In genomic region chr16:17244996-17245395, GRCm38 (mm10) we compare ENCODE assay signal across 24 mouse cellular contexts. TPM values are rescaled to one million over a fixed set of nuclear protein-coding genes. Genes with fewer than 3 reads are reported as not detected.
"Had no signal": no experiment of that assay in that cellular context is flagged by ENCODE, and none has a peak within 500 bp of the region (broad histone marks: within the 10 kb centered on the region; RNA-seq: fewer than 3 reads in every experiment).

No protein-coding gene starts in this region.

- H3K27me3 ChIP-seq: heart, embryonic 12.5 days; hindbrain, embryonic 12.5 days; intestine, embryonic 15.5 days; limb, embryonic 12.5 days; liver, embryonic 13.5 days; liver, embryonic 15.5 days had no signal

- DNase-seq: gastrocnemius, adult 2 months; gastrocnemius, postnatal 10 days; gastrocnemius, postnatal 25 days; heart, adult 18-20 months; heart, postnatal 10 days; heart, postnatal 4 days; kidney, adult 18-20 months; kidney, adult 8-10 months; kidney, postnatal 10 days; kidney, postnatal 25 days; kidney, postnatal 4 days; liver; liver, embryonic 13.5 days had no signal

- H3K9ac ChIP-seq: heart, embryonic 12.5 days; hindbrain, embryonic 12.5 days; hindbrain, embryonic 14.5 days; intestine, embryonic 15.5 days; limb, embryonic 12.5 days; liver, embryonic 13.5 days; liver, embryonic 15.5 days had no signal

- H3K36me3 ChIP-seq: heart, embryonic 10.5 days; heart, embryonic 12.5 days; hindbrain, embryonic 10.5 days; hindbrain, embryonic 12.5 days; intestine, embryonic 15.5 days; limb, embryonic 12.5 days; liver, embryonic 13.5 days; liver, embryonic 15.5 days had no signal

- H3K27ac ChIP-seq: gastrocnemius, adult 2 months; heart, embryonic 10.5 days; hindbrain, embryonic 10.5 days; hindbrain, embryonic 12.5 days; hindbrain, embryonic 14.5 days; intestine, embryonic 15.5 days; layer of hippocampus, adult 2 months; left cerebral cortex, adult 2 months; limb, embryonic 10.5 days; limb, embryonic 12.5 days; liver, embryonic 13.5 days; liver, embryonic 15.5 days had no signal

- H3K4me1 ChIP-seq: hindbrain, embryonic 12.5 days had no signal

- H3K9me3 ChIP-seq: heart, embryonic 10.5 days; heart, embryonic 12.5 days; hindbrain, embryonic 10.5 days; hindbrain, embryonic 12.5 days; intestine, embryonic 15.5 days; limb, embryonic 10.5 days; limb, embryonic 12.5 days; liver, embryonic 13.5 days; liver, embryonic 15.5 days had no signal

- H3K4me3 ChIP-seq: gastrocnemius, adult 2 months; heart, embryonic 10.5 days; heart, embryonic 12.5 days; hindbrain, embryonic 10.5 days; hindbrain, embryonic 12.5 days; intestine, embryonic 15.5 days; layer of hippocampus, adult 2 months; left cerebral cortex, adult 2 months; limb, embryonic 10.5 days; limb, embryonic 12.5 days; liver, embryonic 13.5 days; liver, embryonic 15.5 days had no signal

RNA-seq across cellular contexts. Expression of gene Rimbp3, which starts 36.6 kb away (rescaled TPM):
- total RNA-seq: gastrocnemius, postnatal 25 days had no signal
